Mouse (Mus musculus) bone marrow, adult 2 months (tissue): ENCODE data around the gene Specc1.

Source experiments
- CTCF ChIP-seq: fragments of 200-500 bp; IDR thresholded peaks from 2 replicates; pipeline ENCODE4 v1.5.1; 2011; ENCODE audit warnings: low read length, control low read depth; ENCODE audit not compliant: control insufficient read depth, insufficient read depth
- POLR2A ChIP-seq: fragments of 200-500 bp; IDR thresholded peaks from 2 replicates; pipeline ENCODE4 v1.6.1; 2011; ENCODE audit warnings: low read depth, mild to moderate bottlenecking, control low read depth, low read length, borderline replicate concordance; ENCODE audit not compliant: control insufficient read depth

- no peak for TF ChIP-seq POLR2A
- TF ChIP-seq CTCF = no peak
Measured at GRCm38 (mm10) chr11:62070206-62070605, 113.6 kb downstream of the Specc1 start.
